8 mouse cellular contexts compared by ENCODE assay signal in the genomic region with DNA sequence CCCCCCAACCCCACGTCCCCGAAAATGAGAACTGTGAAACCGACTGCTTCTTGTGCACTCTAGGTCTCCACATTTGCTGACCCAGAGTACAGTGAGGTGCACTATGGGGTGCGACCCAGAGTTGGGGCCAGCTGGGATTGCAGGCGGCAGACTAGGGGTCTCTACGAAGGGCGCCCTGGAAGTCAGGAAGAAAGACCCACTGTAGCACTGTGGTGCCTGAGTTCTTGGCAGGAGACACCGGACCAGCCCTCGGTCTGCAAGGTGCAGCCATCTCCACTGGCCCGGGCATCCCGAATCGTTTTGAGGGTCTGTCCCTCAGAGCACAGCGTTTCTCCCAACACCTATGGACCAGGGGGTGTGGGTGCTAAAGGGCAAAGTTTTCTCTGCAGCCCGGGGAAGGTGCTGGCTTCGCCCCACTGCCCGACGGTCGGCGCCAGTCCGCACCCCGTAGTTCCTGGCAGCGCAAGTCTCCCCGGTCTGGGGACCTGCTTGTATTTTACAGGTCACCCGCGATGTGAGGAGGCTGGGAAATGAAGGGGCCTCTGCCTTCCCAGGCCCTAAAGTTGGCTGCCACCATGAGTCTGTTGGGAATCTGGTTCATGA. TPM values are rescaled to one million over a fixed set of nuclear protein-coding genes. Genes with fewer than 3 reads are reported as not detected.
DNase-seq lines count a peak whose midpoint lies in the region; ATAC-seq and TF ChIP-seq lines count a peak whose summit lies in the region.

No protein-coding gene starts in this region.

- peaks cover 3% of the 10 kb centered on the region for H3K4me1 ChIP-seq in heart, postnatal 0 days (ENCODE audit: control insufficient read depth, insufficient read depth)
- H3K4me1 ChIP-seq in liver, embryonic 13.5 days (replicated peaks) = peaks cover 13% of the 10 kb centered on the region

- no peaks in the 10 kb centered on the region for H3K36me3 ChIP-seq in heart, postnatal 0 days (replicated peaks; ENCODE audit: control insufficient read depth, insufficient read depth, low read length)
- no peaks in the 10 kb centered on the region for H3K36me3 ChIP-seq in liver, embryonic 13.5 days

- 7% methylated on average over 25 of the region's 25 CpGs for WGBS in heart, postnatal 0 days
- 3% methylated on average over 25 of the region's 25 CpGs for WGBS in liver, embryonic 13.5 days (ENCODE audit: insufficient replicate concordance)

- no peak overlapping the region for H3K27ac ChIP-seq in heart, postnatal 0 days (ENCODE audit: low read depth)
- H3K27ac ChIP-seq in liver, embryonic 13.5 days = no peak overlapping the region

- H3K9ac ChIP-seq in heart, postnatal 0 days (replicated peaks; ENCODE audit: low read depth, low read length) = no peak overlapping the region
- H3K9ac ChIP-seq in liver, embryonic 13.5 days = no peak overlapping the region

- H3K9me3 ChIP-seq in heart, postnatal 0 days (replicated peaks; ENCODE audit: control insufficient read depth, low read length) = no peaks in the 10 kb centered on the region
- no peaks in the 10 kb centered on the region for H3K9me3 ChIP-seq in liver, embryonic 13.5 days (replicated peaks)

- peak overlapping the region; percentile 41 for H3K4me3 ChIP-seq in heart, postnatal 0 days (ENCODE audit: low read depth, low read length)
- H3K4me3 ChIP-seq in liver, embryonic 13.5 days (replicated peaks) = peak overlapping the region; percentile 26

- H3K4me2 ChIP-seq in heart, postnatal 0 days (ENCODE audit: low read depth, low read length) = peak overlapping the region; percentile 66
- H3K4me2 ChIP-seq in liver, embryonic 13.5 days = peak overlapping the region; percentile 39

- ATAC-seq in heart, postnatal 0 days (ENCODE audit: insufficient read depth, low read depth) = no peak
- ATAC-seq in liver, embryonic 13.5 days (ENCODE audit: low read depth) = no peak
- no peak for ATAC-seq in erythroid progenitor cell, adult 5-6 weeks (replicated peaks; ENCODE audit: low FRiP score, poor library complexity, severe bottlenecking)

- no peak for TF ChIP-seq EP300 in heart, postnatal 0 days (IDR thresholded peaks at IDR 0.05; ENCODE audit: low read depth)

- DNase-seq in adrenal gland, adult 2 months = peak; percentile 24
- no peak for DNase-seq in adrenal gland, postnatal 14 days
- peak; percentile 24 to 43 for DNase-seq in B cell, adult 2 months
- DNase-seq in heart, postnatal 0 days (ENCODE audit: low spot score) = no peak
- DNase-seq in liver, embryonic 13.5 days = no peak
- DNase-seq in thymus, postnatal 10 days (ENCODE audit: low spot score in 2 of 2) = no peak
- no peak for DNase-seq in c-Kit-positive CD71-positive TER-119-positive erythroid progenitor cells, embryonic 14.5 days (ENCODE audit: low spot score)

- H3K27me3 ChIP-seq in heart, postnatal 0 days (ENCODE audit: control insufficient read depth, insufficient read depth, low read length) = peaks cover 81% of the 10 kb centered on the region
- H3K27me3 ChIP-seq in liver, embryonic 13.5 days = peaks cover 97% of the 10 kb centered on the region

- no peak for TF ChIP-seq CTCF in heart, postnatal 0 days (IDR thresholded peaks at IDR 0.05; ENCODE audit: low read depth)

RNA-seq across cellular contexts. Expression of a gene that starts 4.6 kb away (rescaled TPM):
- 1 to 10 TPM; 6.6 to 7.3 TPM for total RNA-seq in adrenal gland, adult 2 months (2021)
- 10.9 and 11.3 TPM in 2 replicates for polyA plus RNA-seq in adrenal gland, adult 2 months (2012; rRNA removed)
- 7.1 TPM in 2 replicates for total RNA-seq in adrenal gland, postnatal 14 days (2021)
- total RNA-seq in heart, postnatal 0 days (2014; rRNA removed; ENCODE audit: low replicate concordance) = 20.0 and 22.6 TPM in 2 replicates
- 1.5 and 1.6 TPM in 2 replicates for polyA plus RNA-seq in heart, postnatal 0 days (2015; fragmentation: Nextera tagmentation; extraction: Ambion mirVana)
- 0.03 TPM in 2 replicates for polyA plus RNA-seq in liver, embryonic 13.5 days (2015; fragmentation: Nextera tagmentation; extraction: Ambion mirVana)
- not detected in 2 replicates for total RNA-seq in erythroid progenitor cell, adult 5-6 weeks (2015; ENCODE audit: low replicate concordance)
- total RNA-seq in erythroid progenitor cell, adult 5-6 weeks (2017; ENCODE audit: low replicate concordance) = not detected in 2 replicates

Comparison
In these comparisons a context has a peak if more than half of its experiments do, and no peak if none do; other contexts are left out.
1. DNase-seq: peak in adrenal gland, adult 2 months (single experiment) and B cell, adult 2 months (2 of 2); none in adrenal gland, postnatal 14 days (single experiment), heart, postnatal 0 days (single experiment), liver, embryonic 13.5 days (single experiment), thymus, postnatal 10 days (0 of 2) and c-Kit-positive CD71-positive TER-119-positive erythroid progenitor cells, embryonic 14.5 days (single experiment).